Mouse (Mus musculus) liver, embryonic 16.5 days (tissue): ENCODE data around the gene Osbpl2. TPM values are rescaled to one million over a fixed set of nuclear protein-coding genes. Genes with fewer than 3 reads are reported as not detected.

Experiments
- ATAC-seq: fragments of 200-750 bp; cut with Nextera tagmentation; 2 replicates; pipeline ENCODE4 v1.8.0; 2017; ENCODE audit warnings: low read depth, mild to moderate bottlenecking, moderate number of reproducible peaks, moderate library complexity
- H3K27ac ChIP-seq: fragments of 300-500 bp; sonication (generic); 2 replicates; pipeline ENCODE4 v1.5.1; 2014; ENCODE audit warnings: mild to moderate bottlenecking, low read length
- H3K27me3 ChIP-seq: fragments of 300-500 bp; sonication (generic); 2 replicates; pipeline ENCODE4 v1.6.1; 2014; ENCODE audit warnings: low read depth, low read length, mixed read lengths; ENCODE audit not compliant: control insufficient read depth, insufficient read depth
- H3K36me3 ChIP-seq: fragments of 300-500 bp; sonication (generic); 2 replicates; pipeline ENCODE4 v1.6.1; 2014; ENCODE audit warnings: mild to moderate bottlenecking; ENCODE audit not compliant: control insufficient read depth, insufficient read depth
- H3K4me1 ChIP-seq: fragments of 300-500 bp; sonication (generic); 2 replicates; pipeline ENCODE4 v1.6.1; 2014; ENCODE audit warnings: low read depth, low read length, mixed read lengths; ENCODE audit not compliant: control insufficient read depth
- H3K4me2 ChIP-seq: fragments of 300-500 bp; sonication (generic); 2 replicates; pipeline ENCODE4 v1.6.1; 2014; ENCODE audit warnings: low read depth, low read length, mixed read lengths
- H3K4me3 ChIP-seq: fragments of 300-500 bp; sonication (generic); 2 replicates; pipeline ENCODE4 v1.5.1; 2014; ENCODE audit warnings: low read depth, mild to moderate bottlenecking, low read length
- H3K9ac ChIP-seq: fragments of 300-500 bp; sonication (generic); 2 replicates; pipeline ENCODE4 v1.6.1; 2014; ENCODE audit warnings: low read depth, low read length
- H3K9me3 ChIP-seq: fragments of 300-500 bp; sonication (generic); replicated peaks from 2 replicates; pipeline ENCODE4 v1.6.1; 2016; ENCODE audit warnings: low read length; ENCODE audit not compliant: control insufficient read depth
- whole genome bisulfite sequencing: fragments of 180-500 bp; shearing (Covaris S2); extraction: QIAGEN DNeasy Blood & Tissue Kit; methylation state at CpG from one replicate; pipeline ENCODE4 v1.1.7; 2014; ENCODE audit not compliant: insufficient replicate concordance; 5-methylcytosine and 5-hydroxymethylcytosine counted together
- polyA plus RNA-seq: library from polyadenylated mRNA; unstranded; fragments of >200 nt; fragmentation: Nextera tagmentation; extraction: Ambion mirVana; gene quantifications from 2 replicates; pipeline ENCODE4 v1.2.1, GENCODE M21; 2015

The Osbpl2 gene
- polyA plus RNA-seq, 1 experiment from 2014 or later, result 10.2 TPM

DNA sequence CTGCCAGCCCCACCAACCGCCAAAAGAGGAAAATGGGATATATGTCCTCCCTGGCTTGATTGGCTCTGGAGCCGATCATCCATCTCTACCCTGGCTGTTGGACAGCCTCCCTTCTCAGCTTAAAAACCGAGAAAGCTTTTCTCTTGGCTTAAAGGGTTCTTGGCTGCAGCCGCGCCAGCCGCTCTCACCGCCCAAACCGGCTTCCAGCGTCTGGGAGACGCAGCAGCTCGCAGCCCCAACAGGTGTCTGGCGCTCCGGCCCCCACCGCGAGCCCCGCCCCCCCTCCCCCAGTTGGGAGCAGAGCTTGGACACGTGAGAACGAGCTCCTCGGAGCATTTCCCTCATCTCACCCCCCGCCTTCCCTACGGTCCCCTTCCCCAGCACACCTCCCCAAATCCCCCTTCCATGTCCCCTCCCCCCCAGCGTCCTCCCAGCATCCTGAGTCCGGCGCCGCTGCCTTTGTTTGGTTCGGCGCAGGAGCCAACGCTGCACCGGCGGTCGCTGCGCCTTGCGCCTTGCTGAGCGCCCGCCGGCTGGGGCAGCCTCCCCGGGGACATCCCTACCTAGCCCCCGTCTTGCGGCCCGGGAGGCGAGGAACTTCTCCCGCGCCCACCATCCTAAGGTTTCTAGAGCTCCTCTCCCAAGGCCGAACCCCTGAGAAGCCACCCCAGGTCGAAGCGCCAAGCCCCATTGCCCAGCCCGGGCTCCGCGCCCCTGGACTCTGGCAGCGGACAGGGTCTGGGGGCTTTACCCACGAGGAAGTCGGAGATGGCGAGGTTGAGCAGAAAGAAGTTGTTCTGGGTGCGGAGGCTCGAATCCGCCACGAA, 15.7 kb upstream of the Osbpl2 start:
- Histone ChIP-seq H3K9me3 (no peaks in the 10 kb centered on the region), H3K27ac (no peak overlapping the region), H3K4me1 (peaks cover 14% of the 10 kb centered on the region), H3K4me3 (peak overlapping the region; percentile 58; the same call in 1 of the 2 replicates), H3K4me2 (peak overlapping the region; percentile 72), H3K9ac (no peak overlapping the region), H3K27me3 (peaks cover 71% of the 10 kb centered on the region), H3K36me3 (no peaks in the 10 kb centered on the region)
- no peak for ATAC-seq
- 5% methylated on average over 56 of the region's 57 CpGs for WGBS

DNA sequence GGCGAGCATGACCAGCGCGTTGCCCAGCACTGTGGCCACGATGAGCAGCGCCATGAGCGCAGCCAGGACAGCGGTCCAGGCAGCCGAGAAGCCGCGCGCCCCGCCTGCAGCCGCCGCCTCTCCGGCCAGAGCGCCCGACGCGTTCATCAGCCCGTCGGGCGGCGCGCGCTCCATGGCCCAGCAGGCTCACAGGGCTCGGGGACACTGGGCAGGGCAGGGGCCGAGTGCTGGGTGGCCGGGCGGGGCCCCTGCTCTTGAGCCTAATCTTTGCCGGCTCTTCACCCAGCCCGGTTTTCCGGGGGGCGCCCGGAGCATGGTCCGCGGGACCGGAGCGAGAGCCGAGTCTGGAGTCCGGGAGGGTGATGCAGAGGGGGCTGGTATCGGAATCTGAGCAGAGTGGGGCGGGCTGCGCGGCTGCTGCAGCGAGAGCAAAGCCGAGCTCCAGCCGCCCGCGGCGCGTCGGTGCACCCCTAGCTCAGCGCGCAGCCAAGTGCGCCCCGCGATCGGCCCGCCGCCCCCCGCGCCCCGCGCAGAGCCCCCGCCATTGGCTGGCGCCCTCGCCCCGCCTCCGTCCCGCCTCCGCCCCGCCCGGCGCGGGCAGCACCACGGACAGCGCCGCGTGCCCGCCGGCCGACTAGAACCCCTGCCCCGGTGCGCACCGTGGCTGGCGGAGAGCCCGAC, 15.0 kb upstream of the Osbpl2 start, which contains the start of gene Hrh3:
Gene Hrh3, minus strand, starts transcription at position 511 of the 681 bp plus-strand sequence.
- H3K9ac ChIP-seq, result no peak within 1 kb of the TSS
- no peaks in the 10 kb centered on the region for H3K9me3 ChIP-seq
- ATAC-seq, result peak; percentile 76
- H3K36me3 ChIP-seq, result no peaks in the 10 kb centered on the region
- H3K27me3 ChIP-seq, result peaks cover 66% of the 10 kb centered on the region
- peaks cover 14% of the 10 kb centered on the region for H3K4me1 ChIP-seq
- WGBS, result under 1% methylated on average over 65 of the region's 87 CpGs
- peak within 1 kb of the TSS; percentile 72 for H3K4me2 ChIP-seq
- H3K4me3 ChIP-seq, result peak within 1 kb of the TSS; percentile 58
- H3K27ac ChIP-seq, result no peak within 1 kb of the TSS

DNA sequence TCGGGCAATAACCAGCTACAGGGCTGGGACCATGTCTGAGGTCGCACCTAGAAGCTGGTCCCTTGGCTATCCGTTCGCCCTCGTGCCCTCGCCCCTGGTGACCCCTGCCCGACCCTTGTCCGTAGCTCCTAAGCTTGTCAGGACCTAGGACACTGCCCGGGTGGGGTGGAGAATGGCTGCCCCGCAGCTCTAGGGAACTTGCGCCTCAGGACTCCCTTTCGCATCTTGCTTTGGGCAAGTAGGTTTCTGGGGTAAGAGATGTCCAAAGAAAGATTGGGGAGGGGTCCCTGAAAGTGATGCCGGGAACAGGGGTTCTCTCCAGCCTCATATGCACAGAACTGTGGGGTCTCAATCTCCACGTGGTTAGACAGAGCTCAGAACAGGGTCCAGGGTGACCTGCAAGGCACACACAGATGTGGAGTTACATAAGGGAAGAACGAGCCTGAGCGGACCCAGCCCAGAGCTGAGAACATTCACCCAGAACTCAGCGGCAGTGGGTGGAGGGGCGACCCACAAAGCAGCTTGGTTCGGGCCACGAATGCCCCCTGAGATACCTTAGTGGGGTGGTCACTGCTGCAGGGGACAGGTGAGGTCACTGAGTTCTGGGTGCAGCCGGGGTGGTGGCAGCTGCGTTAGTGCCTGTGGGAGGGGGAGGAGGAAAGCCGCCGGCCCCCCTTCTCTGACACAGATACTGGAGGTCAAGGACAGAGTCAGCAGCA, 14.3 kb upstream of the Osbpl2 start:
- Histone ChIP-seq H3K27ac (no peak overlapping the region), H3K4me2 (peak overlapping the region; percentile 72), H3K4me1 (peaks cover 14% of the 10 kb centered on the region), H3K9me3 (no peaks in the 10 kb centered on the region), H3K9ac (no peak overlapping the region), H3K36me3 (no peaks in the 10 kb centered on the region), H3K4me3 (peak overlapping the region; percentile 58), H3K27me3 (peaks cover 61% of the 10 kb centered on the region)
- ATAC-seq, result no peak; the same call in 1 of the 2 replicates
- 12% methylated on average over 24 of the region's 24 CpGs for WGBS

DNA sequence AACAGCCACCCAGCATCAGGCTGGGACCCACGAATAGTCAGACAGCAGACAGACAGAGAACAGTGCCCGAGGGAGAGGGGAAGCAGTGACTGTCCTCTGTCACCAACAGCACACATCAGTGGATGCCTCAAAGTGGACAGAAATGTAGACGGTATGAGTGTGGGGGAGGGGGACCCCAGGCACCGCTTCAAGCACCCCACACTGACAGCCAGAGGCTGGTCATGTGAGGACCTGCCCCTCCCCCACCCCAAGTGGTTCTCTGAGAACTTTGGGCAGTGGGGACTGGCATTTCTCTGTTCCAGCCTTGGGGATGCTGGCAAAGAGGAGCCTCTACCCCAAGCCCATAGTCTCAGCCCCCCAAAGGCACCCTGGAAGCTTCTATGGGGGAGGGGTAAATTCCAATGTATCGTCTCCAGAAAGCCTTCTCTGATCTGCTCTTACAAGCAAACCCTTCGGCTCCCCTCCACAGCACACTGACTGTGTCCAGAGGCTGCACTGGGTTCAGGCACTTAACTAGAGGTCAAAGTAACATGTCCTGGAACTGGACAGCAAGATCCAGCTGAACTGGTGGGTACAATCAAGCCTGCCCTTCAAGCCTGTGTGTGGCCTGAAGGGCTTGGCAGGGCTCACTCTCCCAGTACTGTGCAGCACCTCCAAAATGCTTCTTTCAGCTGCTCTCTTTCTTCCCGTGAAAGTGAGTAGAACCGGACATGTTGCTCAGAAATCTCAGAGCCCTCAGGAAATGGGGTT, 13.5 kb upstream of the Osbpl2 start:
- Histone ChIP-seq H3K9ac (no peak overlapping the region), H3K4me1 (peaks cover 14% of the 10 kb centered on the region), H3K27ac (no peak overlapping the region), H3K9me3 (no peaks in the 10 kb centered on the region), H3K36me3 (no peaks in the 10 kb centered on the region), H3K27me3 (peaks cover 53% of the 10 kb centered on the region), H3K4me2 (no peak overlapping the region), H3K4me3 (no peak overlapping the region)
- ATAC-seq, result no peak
- 35% methylated on average over 8 of the region's 8 CpGs for WGBS

DNA sequence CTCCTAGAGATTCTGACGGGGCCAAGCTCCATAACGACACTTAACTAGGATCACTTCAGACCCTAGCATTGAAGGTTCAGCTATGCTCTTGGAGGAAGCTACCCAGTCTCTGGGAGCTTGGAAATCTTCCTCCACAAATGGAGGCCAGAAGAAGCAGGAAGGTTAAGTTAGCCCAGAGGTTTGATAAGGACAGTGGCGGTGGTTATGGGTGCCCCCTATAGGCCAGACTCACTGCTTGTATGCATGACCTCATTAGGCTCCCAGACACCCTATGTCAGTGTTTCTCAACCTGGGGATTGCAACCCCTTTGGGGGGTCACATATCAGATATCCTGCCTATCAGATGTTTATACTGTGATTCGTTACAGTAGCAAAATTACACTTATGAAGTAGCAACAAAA, 12.0 kb upstream of the Osbpl2 start:
- WGBS, result 38% methylated on average over 4 of the region's 4 CpGs
- no peak overlapping the region for H3K4me2 ChIP-seq

DNA sequence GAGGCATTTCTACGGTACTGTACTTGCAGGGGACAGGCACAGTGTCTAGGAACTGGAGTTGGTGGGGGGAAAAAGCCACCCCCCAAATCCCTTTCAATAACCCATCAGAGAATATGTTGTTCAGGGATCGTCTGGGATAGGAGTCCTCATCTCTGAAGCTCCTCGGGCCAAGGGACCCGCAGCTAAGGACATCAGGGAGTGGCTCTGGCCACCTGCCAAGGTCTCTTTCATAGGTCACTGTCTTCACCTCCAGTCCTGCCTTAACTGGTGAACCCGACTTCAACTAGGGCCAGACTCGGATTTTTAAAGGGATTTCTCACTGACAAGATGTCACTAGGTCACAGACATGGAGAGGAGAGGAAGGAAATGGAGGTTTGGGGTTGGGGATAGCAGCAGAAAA, 10.8 kb upstream of the Osbpl2 start:
- no peak overlapping the region for H3K4me3 ChIP-seq
- H3K27ac ChIP-seq, result no peak overlapping the region
- no peak overlapping the region for H3K9ac ChIP-seq
- no peaks in the 10 kb centered on the region for H3K9me3 ChIP-seq
- H3K36me3 ChIP-seq, result no peaks in the 10 kb centered on the region
- peaks cover 14% of the 10 kb centered on the region for H3K4me1 ChIP-seq
- ATAC-seq, result no peak
- H3K4me2 ChIP-seq, result no peak overlapping the region
- 34% methylated on average over 6 of the region's 6 CpGs for WGBS
- H3K27me3 ChIP-seq, result peaks cover 26% of the 10 kb centered on the region

More for the DNA sequence above, 12.0 kb upstream of the Osbpl2 start:
- Histone ChIP-seq H3K9ac (no peak overlapping the region), H3K27ac (no peak overlapping the region), H3K27me3 (peaks cover 38% of the 10 kb centered on the region), H3K36me3 (no peaks in the 10 kb centered on the region), H3K4me3 (no peak overlapping the region), H3K4me1 (peaks cover 14% of the 10 kb centered on the region), H3K9me3 (no peaks in the 10 kb centered on the region)
- ATAC-seq, result no peak

DNA sequence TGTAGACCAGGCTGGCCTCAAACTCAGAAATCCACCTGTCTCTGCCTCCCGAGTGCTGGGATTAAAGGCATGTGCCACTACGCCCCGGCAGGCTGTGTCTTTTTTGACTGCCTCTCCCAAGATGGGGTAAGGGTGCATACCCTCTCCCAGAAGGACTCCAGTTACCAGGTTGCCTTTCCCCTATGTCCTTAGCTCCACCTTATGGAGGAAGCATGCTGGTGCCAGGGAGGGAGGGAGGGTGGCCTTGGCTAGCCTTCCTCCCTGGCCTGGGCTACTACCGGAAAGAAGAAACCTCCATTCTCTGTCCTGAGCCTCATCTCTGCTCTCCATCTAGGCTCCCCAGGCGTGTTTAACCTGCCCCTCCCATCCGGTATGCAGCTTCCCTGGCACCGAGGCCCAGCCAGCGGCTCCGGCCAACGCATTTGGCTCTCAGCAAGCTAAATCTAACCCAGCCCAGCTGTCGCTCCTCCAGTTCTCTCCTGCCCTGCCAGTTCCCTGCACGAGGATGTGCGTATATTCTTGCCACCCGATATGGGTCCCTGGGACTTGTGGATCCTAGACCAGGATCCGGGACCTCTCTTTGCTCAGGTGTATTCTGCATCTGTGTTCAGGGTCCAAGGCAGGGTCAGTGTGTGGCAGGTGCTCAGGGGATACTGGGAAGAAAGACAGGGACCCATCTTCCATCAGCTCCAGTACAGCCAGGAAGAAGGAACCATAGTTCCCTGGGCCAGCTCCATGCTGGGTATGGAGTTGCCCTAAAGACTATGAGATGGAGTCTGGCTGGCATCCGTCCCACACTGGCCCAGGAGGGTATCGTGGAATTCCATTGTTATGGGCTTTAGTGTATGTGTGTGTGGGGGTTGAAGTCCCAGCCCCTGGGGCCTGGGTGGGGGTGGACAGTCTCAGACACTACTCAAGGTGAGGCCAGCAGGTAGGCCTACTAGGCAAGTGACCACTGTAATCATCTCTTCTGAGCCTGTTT, 4.9 kb upstream of the Osbpl2 start:
- H3K4me2 ChIP-seq, result no peak overlapping the region
- H3K9ac ChIP-seq, result no peak overlapping the region
- H3K27me3 ChIP-seq, result no peaks in the 10 kb centered on the region; the same call in 1 of the 2 replicates
- 53% methylated on average over 17 of the region's 17 CpGs for WGBS
- H3K27ac ChIP-seq, result no peak overlapping the region
- H3K36me3 ChIP-seq, result no peaks in the 10 kb centered on the region
- ATAC-seq, result no peak
- peaks cover 16% of the 10 kb centered on the region for H3K4me1 ChIP-seq
- no peak overlapping the region for H3K4me3 ChIP-seq
- no peaks in the 10 kb centered on the region for H3K9me3 ChIP-seq
